Mouse (Mus musculus): ENCODE results near the gene Adcy6. TPM values are rescaled to one million over a fixed set of nuclear protein-coding genes. Genes with fewer than 3 reads are reported as not detected.

Adcy6 gene
- polyA plus RNA-seq, 1 experiment from 2014 or later: 21.8 TPM

- Histone ChIP-seq H3K27me3 (ENCODE audit: insufficient read depth, low read length) (no peaks in the 10 kb centered on the region), H3K4me1 (ENCODE audit: insufficient read depth) (no peaks in the 10 kb centered on the region), H3K9ac (no peak overlapping the region; the same call in 1 of the 2 replicates), H3K9me3 (ENCODE audit: low read depth, low read length) (no peaks in the 10 kb centered on the region), H3K4me2 (peak overlapping the region; percentile 40), H3K36me3 (ENCODE audit: insufficient read depth) (no peaks in the 10 kb centered on the region), H3K4me3 (ENCODE audit: low read depth, low read length) (no peak overlapping the region), H3K27ac (ENCODE audit: low read depth) (no peak overlapping the region)
- no peak for TF ChIP-seq CTCF (IDR thresholded peaks at IDR 0.05; ENCODE audit: low read depth)
- DNase-seq (no peak), ATAC-seq (ENCODE audit: insufficient read depth) (peak; percentile 32)
- WGBS: 37% methylated on average over 20 of the region's 20 CpGs
Measured at GRCm38 (mm10) chr15:98616362-98617175, 6.7 kb upstream of the Adcy6 start.

- Histone ChIP-seq H3K4me2 (no peak overlapping the region), H3K36me3 (ENCODE audit: insufficient read depth) (no peaks in the 10 kb centered on the region), H3K9me3 (ENCODE audit: low read depth, low read length) (no peaks in the 10 kb centered on the region), H3K4me3 (ENCODE audit: low read depth, low read length) (no peak overlapping the region), H3K27ac (ENCODE audit: low read depth) (no peak overlapping the region), H3K4me1 (ENCODE audit: insufficient read depth) (no peaks in the 10 kb centered on the region), H3K27me3 (ENCODE audit: insufficient read depth, low read length) (no peaks in the 10 kb centered on the region), H3K9ac (no peak overlapping the region)
- ATAC-seq (ENCODE audit: insufficient read depth) (no peak), DNase-seq (no peak)
- WGBS: 70% methylated on average over 6 of the region's 6 CpGs
- TF ChIP-seq CTCF (IDR thresholded peaks at IDR 0.05; ENCODE audit: low read depth): no peak
Measured at GRCm38 (mm10) chr15:98615751-98616150, 5.9 kb upstream of the Adcy6 start.

GRCm38 (mm10) chr15:98614971-98615370, 5.1 kb upstream of the Adcy6 start:
- H3K9me3 ChIP-seq (ENCODE audit: low read depth, low read length): no peaks in the 10 kb centered on the region
- WGBS: 42% methylated on average over 6 of the region's 6 CpGs
- no peak overlapping the region for H3K4me2 ChIP-seq
- peak overlapping the region; percentile 51; the same call in 1 of the 2 replicates for H3K27ac ChIP-seq (ENCODE audit: low read depth)
- no peak for ATAC-seq (ENCODE audit: insufficient read depth)
- DNase-seq: no peak
- H3K9ac ChIP-seq: no peak overlapping the region
- no peaks in the 10 kb centered on the region for H3K27me3 ChIP-seq (ENCODE audit: insufficient read depth, low read length)
- H3K36me3 ChIP-seq (ENCODE audit: insufficient read depth): no peaks in the 10 kb centered on the region
- H3K4me3 ChIP-seq (ENCODE audit: low read depth, low read length): no peak overlapping the region
- TF ChIP-seq CTCF (IDR thresholded peaks at IDR 0.05; ENCODE audit: low read depth): no peak
- no peaks in the 10 kb centered on the region for H3K4me1 ChIP-seq (ENCODE audit: insufficient read depth)

GRCm38 (mm10) chr15:98614551-98614950, 4.7 kb upstream of the Adcy6 start:
- Histone ChIP-seq H3K9me3 (ENCODE audit: low read depth, low read length) (no peaks in the 10 kb centered on the region), H3K4me3 (ENCODE audit: low read depth, low read length) (no peak overlapping the region), H3K27ac (ENCODE audit: low read depth) (peak overlapping the region; percentile 51; the same call in 1 of the 2 replicates), H3K4me2 (no peak overlapping the region), H3K9ac (no peak overlapping the region), H3K36me3 (ENCODE audit: insufficient read depth) (no peaks in the 10 kb centered on the region), H3K27me3 (ENCODE audit: insufficient read depth, low read length) (no peaks in the 10 kb centered on the region), H3K4me1 (ENCODE audit: insufficient read depth) (no peaks in the 10 kb centered on the region)
- no peak for TF ChIP-seq CTCF (IDR thresholded peaks at IDR 0.05; ENCODE audit: low read depth)
- 40% methylated on average over 9 of the region's 9 CpGs for WGBS
- DNase-seq (peak; percentile 82), ATAC-seq (ENCODE audit: insufficient read depth) (peak; percentile 26; the same call in 1 of the 2 replicates)

GRCm38 (mm10) chr15:98612229-98612628, 2.4 kb upstream of the Adcy6 start:
- no peak for DNase-seq
- Histone ChIP-seq H3K4me1 (ENCODE audit: insufficient read depth) (peaks cover 2% of the 10 kb centered on the region), H3K27me3 (ENCODE audit: insufficient read depth, low read length) (no peaks in the 10 kb centered on the region), H3K4me2 (no peak overlapping the region), H3K9me3 (ENCODE audit: low read depth, low read length) (no peaks in the 10 kb centered on the region), H3K36me3 (ENCODE audit: insufficient read depth) (no peaks in the 10 kb centered on the region), H3K27ac (ENCODE audit: low read depth) (no peak overlapping the region), H3K9ac (no peak overlapping the region), H3K4me3 (ENCODE audit: low read depth, low read length) (no peak overlapping the region)
- TF ChIP-seq CTCF (IDR thresholded peaks at IDR 0.05; ENCODE audit: low read depth): no peak
- no peak for ATAC-seq (ENCODE audit: insufficient read depth)
- 92% methylated on average over 3 of the region's 3 CpGs for WGBS

GRCm38 (mm10) chr15:98610131-98610633, 306 bp upstream of the Adcy6 start:
- no peaks in the 10 kb centered on the region; the same call in 1 of the 2 replicates for H3K36me3 ChIP-seq (ENCODE audit: insufficient read depth)
- H3K9ac ChIP-seq: peak overlapping the region; percentile 90
- no peaks in the 10 kb centered on the region for H3K27me3 ChIP-seq (ENCODE audit: insufficient read depth, low read length)
- H3K4me2 ChIP-seq: peak overlapping the region; percentile 72
- no peaks in the 10 kb centered on the region for H3K9me3 ChIP-seq (ENCODE audit: low read depth, low read length)
- H3K4me1 ChIP-seq (ENCODE audit: insufficient read depth): peaks cover 7% of the 10 kb centered on the region
- 3% methylated on average over 12 of the region's 12 CpGs for WGBS
- DNase-seq (peak; percentile 36), ATAC-seq (ENCODE audit: insufficient read depth) (no peak)
- TF ChIP-seq CTCF (IDR thresholded peaks at IDR 0.05; ENCODE audit: low read depth): no peak
- H3K27ac ChIP-seq (ENCODE audit: low read depth): peak overlapping the region; percentile 95
- H3K4me3 ChIP-seq (ENCODE audit: low read depth, low read length): peak overlapping the region; percentile 85

GRCm38 (mm10) chr15:98608784-98609250, 1.1 kb downstream of the Adcy6 start:
- 1% methylated on average over 14 of the region's 26 CpGs for WGBS
- H3K36me3 ChIP-seq (ENCODE audit: insufficient read depth): peaks cover 13% of the 10 kb centered on the region
- H3K4me3 ChIP-seq (ENCODE audit: low read depth, low read length): peak overlapping the region; percentile 85
- no peaks in the 10 kb centered on the region for H3K27me3 ChIP-seq (ENCODE audit: insufficient read depth, low read length)
- DNase-seq (peak; percentile 40), ATAC-seq (ENCODE audit: insufficient read depth) (peak; percentile 12; the same call in 1 of the 2 replicates)
- peak overlapping the region; percentile 95 for H3K27ac ChIP-seq (ENCODE audit: low read depth)
- H3K9me3 ChIP-seq (ENCODE audit: low read depth, low read length): no peaks in the 10 kb centered on the region
- H3K4me2 ChIP-seq: peak overlapping the region; percentile 72
- TF ChIP-seq CTCF (IDR thresholded peaks at IDR 0.05; ENCODE audit: low read depth): no peak
- H3K9ac ChIP-seq: peak overlapping the region; percentile 90
- peaks cover 7% of the 10 kb centered on the region for H3K4me1 ChIP-seq (ENCODE audit: insufficient read depth)

Data from lung, embryonic 14.5 days (tissue).